Mouse (Mus musculus) limb, embryonic 15.5 days (tissue): ENCODE measurements at regions not wholly inside any gene's neighbourhood (a gene's known extent, or its start where the extent isn't known, plus 50 kb on each side); places are given as distances from the start of the nearest gene placed in this dataset.
"Not testable (repeated sequence)": the region's sequence is repeated elsewhere in the genome, so short reads cannot be mapped to it uniquely, and the experiment has no call there.

ENCODE experiments used
- ATAC-seq: fragments of 200-750 bp; cut with Nextera tagmentation; 2 replicates; pipeline ENCODE4 v1.8.0; 2017; ENCODE audit warnings: low read depth, moderate TSS enrichment; ENCODE audit not compliant: insufficient number of reproducible peaks, low FRiP score, low TSS enrichment
- H3K27ac ChIP-seq: fragments of 300-500 bp; sonication (generic); 2 replicates; pipeline ENCODE4 v1.5.1; 2015; ENCODE audit warnings: moderate library complexity, mild to moderate bottlenecking, inconsistent platforms
- H3K27me3 ChIP-seq: fragments of 300-500 bp; sonication (generic); 2 replicates; pipeline ENCODE4 v1.6.1; 2015; ENCODE audit warnings: inconsistent platforms
- H3K36me3 ChIP-seq: fragments of 300-500 bp; sonication (generic); 2 replicates; pipeline ENCODE4 v1.6.1; 2015; ENCODE audit warnings: inconsistent platforms
- H3K4me1 ChIP-seq: fragments of 300-500 bp; sonication (generic); 2 replicates; pipeline ENCODE4 v1.6.1; 2015; ENCODE audit warnings: inconsistent platforms
- H3K4me2 ChIP-seq: fragments of 300-500 bp; sonication (generic); 2 replicates; pipeline ENCODE4 v1.6.1; 2015; ENCODE audit warnings: mild to moderate bottlenecking, inconsistent platforms
- H3K4me3 ChIP-seq: fragments of 300-500 bp; sonication (generic); 2 replicates; pipeline ENCODE4 v1.5.1; 2015; ENCODE audit warnings: mild to moderate bottlenecking, inconsistent platforms
- H3K9ac ChIP-seq: fragments of 300-500 bp; sonication (generic); 2 replicates; pipeline ENCODE4 v1.6.1; 2015; ENCODE audit warnings: inconsistent platforms
- H3K9me3 ChIP-seq: fragments of 300-500 bp; sonication (generic); 2 replicates; pipeline ENCODE4 v1.6.1; 2016; ENCODE audit warnings: inconsistent platforms
- WGBS: fragments of 180-500 bp; shearing (Covaris S2); methylation state at CpG from one replicate; pipeline ENCODE4 v1.1.7; 2015; 5-methylcytosine and 5-hydroxymethylcytosine counted together

GRCm38 (mm10) chr17:9168411-9168810 is 180.3 kb downstream of the 1700010I14Rik start:
- Histone ChIP-seq H3K36me3 (no peaks in the 10 kb centered on the region), H3K27me3 (peaks cover 6% of the 10 kb centered on the region; the same call in 1 of the 2 replicates), H3K4me1 (peaks cover 15% of the 10 kb centered on the region), H3K9ac (no peak overlapping the region), H3K27ac (no peak overlapping the region), H3K4me3 (peak overlapping the region; percentile 38), H3K4me2 (peak overlapping the region; percentile 81), H3K9me3 (no peaks in the 10 kb centered on the region)
- 2% methylated on average over 5 of the region's 5 CpGs for WGBS
- peak; percentile 58; the same call in 1 of the 2 replicates for ATAC-seq

- Histone ChIP-seq H3K9me3 (no peaks in the 10 kb centered on the region), H3K4me3 (no peak overlapping the region), H3K27ac (no peak overlapping the region), H3K36me3 (no peaks in the 10 kb centered on the region), H3K27me3 (peaks cover 6% of the 10 kb centered on the region; the same call in 1 of the 2 replicates), H3K4me2 (0 out of 2 replicates have a peak overlapping the region, but pooled peaks have one; percentile 12), H3K9ac (no peak overlapping the region), H3K4me1 (peaks cover 15% of the 10 kb centered on the region)
- ATAC-seq: no peak
- 18% methylated on average over 11 of the region's 11 CpGs for WGBS
Measured at GRCm38 (mm10) chr17:9169371-9169770, 181.2 kb downstream of the 1700010I14Rik start.

GRCm38 (mm10) chr17:9197160-9197559 is 209.0 kb downstream of the 1700010I14Rik start:
- Histone ChIP-seq H3K27ac (no peak overlapping the region), H3K27me3 (no peaks in the 10 kb centered on the region), H3K4me1 (no peaks in the 10 kb centered on the region), H3K9ac (no peak overlapping the region), H3K9me3 (no peaks in the 10 kb centered on the region), H3K36me3 (no peaks in the 10 kb centered on the region), H3K4me2 (no peak overlapping the region), H3K4me3 (no peak overlapping the region)
- no peak for ATAC-seq
- 81% methylated on average over 5 of the region's 5 CpGs for WGBS

- H3K36me3 ChIP-seq: no peaks in the 10 kb centered on the region
- no peak overlapping the region for H3K27ac ChIP-seq
- no peak for ATAC-seq
- no peak overlapping the region for H3K4me3 ChIP-seq
- H3K9me3 ChIP-seq: no peaks in the 10 kb centered on the region
- H3K4me2 ChIP-seq: no peak overlapping the region
- no peak overlapping the region for H3K9ac ChIP-seq
- WGBS: 88% methylated on average over 7 of the region's 7 CpGs
- no peaks in the 10 kb centered on the region for H3K27me3 ChIP-seq
- no peaks in the 10 kb centered on the region for H3K4me1 ChIP-seq
Measured at GRCm38 (mm10) chr17:9200386-9200785, 212.3 kb downstream of the 1700010I14Rik start.

- ATAC-seq: no peak
- no peaks in the 10 kb centered on the region for H3K4me1 ChIP-seq
Measured at GRCm38 (mm10) chr17:9202496-9202895, 214.4 kb downstream of the 1700010I14Rik start.

GRCm38 (mm10) chr17:9210626-9211025 is 211.2 kb upstream of the Gm17728 start:
- H3K9me3 ChIP-seq: no peaks in the 10 kb centered on the region
- WGBS: 68% methylated on average over 2 of the region's 2 CpGs

More at GRCm38 (mm10) chr17:9202496-9202895, 214.4 kb downstream of the 1700010I14Rik start:
- no peak overlapping the region for H3K4me2 ChIP-seq
- H3K27me3 ChIP-seq: no peaks in the 10 kb centered on the region
- H3K9ac ChIP-seq: no peak overlapping the region
- no peaks in the 10 kb centered on the region for H3K36me3 ChIP-seq
- 13% methylated on average over 2 of the region's 2 CpGs for WGBS
- H3K4me3 ChIP-seq: no peak overlapping the region
- no peaks in the 10 kb centered on the region for H3K9me3 ChIP-seq
- H3K27ac ChIP-seq: no peak overlapping the region

GRCm38 (mm10) chr17:9223097-9223496 is 198.8 kb upstream of the Gm17728 start:
- H3K9ac ChIP-seq: no peak overlapping the region
- no peaks in the 10 kb centered on the region for H3K27me3 ChIP-seq
- no peak overlapping the region for H3K4me2 ChIP-seq
- H3K36me3 ChIP-seq: no peaks in the 10 kb centered on the region
- ATAC-seq: no peak
- WGBS: 76% methylated on average over 4 of the region's 4 CpGs
- H3K4me3 ChIP-seq: no peak overlapping the region
- H3K9me3 ChIP-seq: no peaks in the 10 kb centered on the region
- no peak overlapping the region for H3K27ac ChIP-seq
- H3K4me1 ChIP-seq: peaks cover 2% of the 10 kb centered on the region; the same call in 1 of the 2 replicates

More at GRCm38 (mm10) chr17:9210626-9211025, 211.2 kb upstream of the Gm17728 start:
- Histone ChIP-seq H3K4me3 (no peak overlapping the region), H3K4me2 (no peak overlapping the region), H3K9ac (no peak overlapping the region), H3K27me3 (no peaks in the 10 kb centered on the region), H3K36me3 (no peaks in the 10 kb centered on the region), H3K27ac (no peak overlapping the region), H3K4me1 (no peaks in the 10 kb centered on the region)
- no peak for ATAC-seq

GRCm38 (mm10) chr17:9227872-9228575 is 193.8 kb upstream of the Gm17728 start:
- Histone ChIP-seq H3K4me2 (no peak overlapping the region), H3K27me3 (no peaks in the 10 kb centered on the region), H3K36me3 (no peaks in the 10 kb centered on the region), H3K4me3 (no peak overlapping the region), H3K4me1 (peaks cover 6% of the 10 kb centered on the region), H3K9me3 (no peaks in the 10 kb centered on the region), H3K27ac (no peak overlapping the region), H3K9ac (no peak overlapping the region)
- 57% methylated on average over 10 of the region's 10 CpGs for WGBS
- no peak; the same call in 1 of the 2 replicates for ATAC-seq

- H3K4me3 ChIP-seq: no peak overlapping the region
- no peak for ATAC-seq
- no peak overlapping the region for H3K9ac ChIP-seq
- H3K27ac ChIP-seq: no peak overlapping the region
- H3K9me3 ChIP-seq: no peaks in the 10 kb centered on the region
- no peaks in the 10 kb centered on the region for H3K36me3 ChIP-seq
- no peak overlapping the region for H3K4me2 ChIP-seq
- 59% methylated on average over 6 of the region's 6 CpGs for WGBS
- no peaks in the 10 kb centered on the region for H3K27me3 ChIP-seq
- H3K4me1 ChIP-seq: no peaks in the 10 kb centered on the region
Measured at GRCm38 (mm10) chr17:9235141-9235571, 186.7 kb upstream of the Gm17728 start.

GRCm38 (mm10) chr17:9258646-9259170 is 163.2 kb upstream of the Gm17728 start:
- Histone ChIP-seq H3K27ac (no peak overlapping the region), H3K4me3 (no peak overlapping the region), H3K36me3 (no peaks in the 10 kb centered on the region), H3K9me3 (no peaks in the 10 kb centered on the region), H3K27me3 (no peaks in the 10 kb centered on the region), H3K9ac (no peak overlapping the region), H3K4me2 (no peak overlapping the region), H3K4me1 (no peaks in the 10 kb centered on the region)
- 29% methylated on average over 5 of the region's 5 CpGs for WGBS
- ATAC-seq: no peak

- 83% methylated on average over 3 of the region's 3 CpGs for WGBS
- no peak for ATAC-seq
- no peak overlapping the region for H3K4me2 ChIP-seq
- no peak overlapping the region for H3K9ac ChIP-seq
- H3K4me3 ChIP-seq: no peak overlapping the region
- H3K27me3 ChIP-seq: no peaks in the 10 kb centered on the region
- H3K27ac ChIP-seq: no peak overlapping the region
- H3K36me3 ChIP-seq: no peaks in the 10 kb centered on the region
- H3K4me1 ChIP-seq: no peaks in the 10 kb centered on the region
- H3K9me3 ChIP-seq: no peaks in the 10 kb centered on the region
Measured at GRCm38 (mm10) chr17:9268776-9269175, 153.1 kb upstream of the Gm17728 start.

GRCm38 (mm10) chr17:9278046-9278445 is 143.8 kb upstream of the Gm17728 start:
- not testable (repeated sequence) for H3K9me3 ChIP-seq, H3K36me3 ChIP-seq, H3K9ac ChIP-seq, H3K4me2 ChIP-seq, H3K4me3 ChIP-seq, H3K27me3 ChIP-seq, ATAC-seq, H3K4me1 ChIP-seq, H3K27ac ChIP-seq
- WGBS: 31% methylated on average over 3 of the region's 3 CpGs
